Mouse (Mus musculus): Measurements from ENCODE around the gene Gm49405. TPM values are rescaled to one million over a fixed set of nuclear protein-coding genes. Genes with fewer than 3 reads are reported as not detected.

Gm49405 gene
- polyA plus RNA-seq, 1 experiment from 2014 or later, result 5.5 TPM

- Histone ChIP-seq H3K36me3 (no peaks in the 10 kb centered on the region), H3K27me3 (0 out of 2 replicates have a peak, but pooled peaks cover 5% of the 10 kb centered on the region), H3K4me1 (replicated peaks) (peaks cover 35% of the 10 kb centered on the region), H3K4me2 (no peak overlapping the region), H3K27ac (no peak overlapping the region), H3K4me3 (replicated peaks) (no peak overlapping the region), H3K9ac (replicated peaks) (no peak overlapping the region), H3K9me3 (no peaks in the 10 kb centered on the region; the same call in 1 of the 2 replicates)
- 88% methylated on average over 14 of the region's 14 CpGs for WGBS
- no peak for ATAC-seq (ENCODE audit: insufficient number of reproducible peaks, insufficient read depth, low FRiP score, low TSS enrichment, low read depth)
Measured at GRCm38 (mm10) chr19:3988066-3988465, 12.4 kb upstream of the Gm49405 start.

GRCm38 (mm10) chr19:3988750-3989149 is 11.7 kb upstream of the Gm49405 start:
- Histone ChIP-seq H3K4me2 (no peak overlapping the region), H3K4me3 (replicated peaks) (no peak overlapping the region), H3K27me3 (0 out of 2 replicates have a peak, but pooled peaks cover 8% of the 10 kb centered on the region), H3K4me1 (replicated peaks) (peaks cover 30% of the 10 kb centered on the region), H3K9me3 (no peaks in the 10 kb centered on the region; the same call in 1 of the 2 replicates), H3K9ac (replicated peaks) (no peak overlapping the region), H3K27ac (no peak overlapping the region), H3K36me3 (no peaks in the 10 kb centered on the region)
- 85% methylated on average over 4 of the region's 4 CpGs for WGBS
- ATAC-seq (ENCODE audit: insufficient number of reproducible peaks, insufficient read depth, low FRiP score, low TSS enrichment, low read depth), result no peak

- no peak overlapping the region for H3K9ac ChIP-seq (replicated peaks)
- H3K4me2 ChIP-seq, result no peak overlapping the region
- WGBS, result 28% methylated on average over 6 of the region's 6 CpGs
- no peak for ATAC-seq (ENCODE audit: insufficient number of reproducible peaks, insufficient read depth, low FRiP score, low TSS enrichment, low read depth)
- no peak overlapping the region for H3K4me3 ChIP-seq (replicated peaks)
- no peak overlapping the region for H3K27ac ChIP-seq
- H3K27me3 ChIP-seq, result 0 out of 2 replicates have a peak, but pooled peaks cover 8% of the 10 kb centered on the region
- peaks cover 15% of the 10 kb centered on the region for H3K4me1 ChIP-seq (replicated peaks)
- no peaks in the 10 kb centered on the region; the same call in 1 of the 2 replicates for H3K9me3 ChIP-seq
- no peaks in the 10 kb centered on the region for H3K36me3 ChIP-seq
Measured at GRCm38 (mm10) chr19:3990804-3991203, 9.6 kb upstream of the Gm49405 start.

DNA sequence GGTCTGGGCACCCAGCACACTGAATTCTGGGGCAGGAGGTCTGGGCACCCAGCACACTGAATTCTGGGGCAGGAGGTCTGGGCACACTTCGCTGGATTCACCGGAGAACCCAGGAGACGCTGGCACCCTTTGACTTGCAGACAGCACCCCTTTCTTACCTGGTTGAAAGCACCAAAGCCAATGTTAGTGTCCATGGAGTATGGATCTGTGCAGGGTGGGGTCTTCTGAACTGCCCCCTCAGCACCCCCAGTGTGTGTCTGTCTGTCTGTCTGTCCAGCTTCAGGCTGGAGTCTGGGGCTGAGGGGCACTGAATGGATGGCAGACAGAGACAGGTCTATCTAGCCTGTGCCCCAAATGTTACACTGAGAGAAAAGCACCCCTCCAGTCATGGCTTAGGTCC is 8.9 kb upstream of the Gm49405 start:
- H3K36me3 ChIP-seq, result no peaks in the 10 kb centered on the region

DNA sequence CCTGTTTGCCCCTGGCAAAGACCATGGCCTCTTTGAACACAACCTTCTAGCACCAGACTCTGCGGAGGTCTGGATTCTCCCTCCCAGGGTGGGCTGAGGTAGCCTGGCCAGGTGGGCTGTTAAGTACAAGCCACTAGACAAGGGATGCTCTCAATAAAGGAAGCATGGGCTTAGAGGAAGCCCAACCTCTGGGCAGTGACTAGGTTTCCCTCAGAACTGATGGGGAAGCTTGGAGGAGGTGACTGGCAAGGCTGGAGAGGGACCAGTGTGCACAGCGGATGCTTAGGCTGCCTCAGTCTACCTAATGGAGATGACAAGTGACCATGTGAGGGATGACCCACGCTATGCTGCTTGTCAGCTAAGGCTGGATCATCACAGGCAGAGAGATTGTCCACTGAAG is 8.5 kb upstream of the Gm49405 start:
- H3K36me3 ChIP-seq, result no peaks in the 10 kb centered on the region
- 85% methylated on average over 3 of the region's 3 CpGs for WGBS
- no peak overlapping the region for H3K27ac ChIP-seq
- peaks cover 7% of the 10 kb centered on the region for H3K4me1 ChIP-seq (replicated peaks)
- H3K4me3 ChIP-seq (replicated peaks), result no peak overlapping the region
- H3K9me3 ChIP-seq, result no peaks in the 10 kb centered on the region; the same call in 1 of the 2 replicates
- no peak for ATAC-seq (ENCODE audit: insufficient number of reproducible peaks, insufficient read depth, low FRiP score, low TSS enrichment, low read depth)
- H3K4me2 ChIP-seq, result no peak overlapping the region
- no peak overlapping the region for H3K9ac ChIP-seq (replicated peaks)
- 0 out of 2 replicates have a peak, but pooled peaks cover 8% of the 10 kb centered on the region for H3K27me3 ChIP-seq

More for the DNA sequence above, 8.9 kb upstream of the Gm49405 start:
- H3K27ac ChIP-seq, result no peak overlapping the region
- H3K27me3 ChIP-seq, result 0 out of 2 replicates have a peak, but pooled peaks cover 8% of the 10 kb centered on the region
- no peak overlapping the region for H3K9ac ChIP-seq (replicated peaks)
- WGBS, result 96% methylated on average over 3 of the region's 3 CpGs
- H3K4me1 ChIP-seq (replicated peaks), result peaks cover 11% of the 10 kb centered on the region
- H3K4me2 ChIP-seq, result no peak overlapping the region
- no peaks in the 10 kb centered on the region; the same call in 1 of the 2 replicates for H3K9me3 ChIP-seq
- ATAC-seq (ENCODE audit: insufficient number of reproducible peaks, insufficient read depth, low FRiP score, low TSS enrichment, low read depth), result no peak
- no peak overlapping the region for H3K4me3 ChIP-seq (replicated peaks)

GRCm38 (mm10) chr19:3992416-3992815 is 8.0 kb upstream of the Gm49405 start, which contains the start of gene Tbx10:
TSS of gene Tbx10 (plus strand) at chr19:3992752.
- H3K27me3 ChIP-seq, result 0 out of 2 replicates have a peak, but pooled peaks cover 8% of the 10 kb centered on the region
- H3K9me3 ChIP-seq, result no peaks in the 10 kb centered on the region; the same call in 1 of the 2 replicates
- WGBS, result 37% methylated on average over 5 of the region's 5 CpGs
- peaks cover 5% of the 10 kb centered on the region; the same call in 1 of the 2 replicates for H3K4me1 ChIP-seq (replicated peaks)
- no peak within 1 kb of the TSS for H3K4me2 ChIP-seq
- H3K4me3 ChIP-seq (replicated peaks), result no peak within 1 kb of the TSS
- no peak for ATAC-seq (ENCODE audit: insufficient number of reproducible peaks, insufficient read depth, low FRiP score, low TSS enrichment, low read depth)
- H3K27ac ChIP-seq, result no peak within 1 kb of the TSS
- no peaks in the 10 kb centered on the region for H3K36me3 ChIP-seq
- H3K9ac ChIP-seq (replicated peaks), result no peak within 1 kb of the TSS

DNA sequence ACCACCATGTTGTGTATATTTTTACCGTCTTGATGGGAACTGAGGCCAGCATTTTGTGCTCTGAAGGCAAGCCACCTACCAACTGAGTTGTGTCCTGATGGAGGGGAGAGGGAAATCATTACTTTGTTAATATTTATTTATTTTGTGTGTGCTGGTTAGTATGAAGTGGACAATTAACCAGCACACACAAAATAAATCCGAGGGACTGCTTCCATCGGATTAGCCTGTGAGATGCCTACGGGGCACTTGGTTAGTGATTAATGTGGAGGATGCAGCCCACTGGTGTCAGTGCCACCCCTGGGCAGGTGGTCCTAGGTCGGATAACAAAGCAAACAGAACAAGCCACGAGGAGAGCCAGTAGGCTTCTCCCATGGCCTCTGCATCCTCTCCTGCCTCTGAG is 5.5 kb upstream of the Gm49405 start:
- Histone ChIP-seq H3K9me3 (no peaks in the 10 kb centered on the region), H3K4me1 (replicated peaks) (peaks cover 9% of the 10 kb centered on the region), H3K27ac (no peak overlapping the region), H3K4me2 (no peak overlapping the region), H3K9ac (replicated peaks) (no peak overlapping the region), H3K36me3 (no peaks in the 10 kb centered on the region), H3K27me3 (0 out of 2 replicates have a peak, but pooled peaks cover 8% of the 10 kb centered on the region), H3K4me3 (replicated peaks) (no peak overlapping the region)
- no peak for ATAC-seq (ENCODE audit: insufficient number of reproducible peaks, insufficient read depth, low FRiP score, low TSS enrichment, low read depth)
- 65% methylated on average over 6 of the region's 6 CpGs for WGBS

- no peak overlapping the region for H3K4me3 ChIP-seq (replicated peaks)
- ATAC-seq (ENCODE audit: insufficient number of reproducible peaks, insufficient read depth, low FRiP score, low TSS enrichment, low read depth), result no peak
Measured at GRCm38 (mm10) chr19:3995505-3995904, 4.9 kb upstream of the Gm49405 start.

GRCm38 (mm10) chr19:3996106-3996505 is 4.3 kb upstream of the Gm49405 start:
- no peak overlapping the region for H3K4me3 ChIP-seq (replicated peaks)
- H3K4me1 ChIP-seq (replicated peaks), result peaks cover 13% of the 10 kb centered on the region
- no peak overlapping the region for H3K9ac ChIP-seq (replicated peaks)
- no peak overlapping the region for H3K27ac ChIP-seq
- no peaks in the 10 kb centered on the region for H3K36me3 ChIP-seq
- no peak for ATAC-seq (ENCODE audit: insufficient number of reproducible peaks, insufficient read depth, low FRiP score, low TSS enrichment, low read depth)
- 0 out of 2 replicates have a peak, but pooled peaks cover 3% of the 10 kb centered on the region for H3K27me3 ChIP-seq
- H3K4me2 ChIP-seq, result no peak overlapping the region
- WGBS, result 68% methylated on average over 7 of the region's 7 CpGs
- H3K9me3 ChIP-seq, result no peaks in the 10 kb centered on the region

More at GRCm38 (mm10) chr19:3995505-3995904, 4.9 kb upstream of the Gm49405 start:
- H3K9ac ChIP-seq (replicated peaks), result no peak overlapping the region
- WGBS, result 88% methylated on average over 3 of the region's 3 CpGs
- peaks cover 9% of the 10 kb centered on the region for H3K4me1 ChIP-seq (replicated peaks)
- no peak overlapping the region for H3K4me2 ChIP-seq
- H3K9me3 ChIP-seq, result no peaks in the 10 kb centered on the region
- no peaks in the 10 kb centered on the region for H3K36me3 ChIP-seq
- no peak overlapping the region for H3K27ac ChIP-seq
- 0 out of 2 replicates have a peak, but pooled peaks cover 8% of the 10 kb centered on the region for H3K27me3 ChIP-seq

GRCm38 (mm10) chr19:3996747-3997146 is 3.7 kb upstream of the Gm49405 start:
- H3K4me1 ChIP-seq (replicated peaks), result peaks cover 18% of the 10 kb centered on the region
- no peak overlapping the region for H3K4me3 ChIP-seq (replicated peaks)
- no peaks in the 10 kb centered on the region for H3K9me3 ChIP-seq
- no peak for ATAC-seq (ENCODE audit: insufficient number of reproducible peaks, insufficient read depth, low FRiP score, low TSS enrichment, low read depth)
- no peak overlapping the region for H3K9ac ChIP-seq (replicated peaks)
- 81% methylated on average over 8 of the region's 8 CpGs for WGBS
- H3K27me3 ChIP-seq, result 0 out of 2 replicates have a peak, but pooled peaks cover 3% of the 10 kb centered on the region
- H3K4me2 ChIP-seq, result no peak overlapping the region
- H3K36me3 ChIP-seq, result no peaks in the 10 kb centered on the region
- H3K27ac ChIP-seq, result no peak overlapping the region

- Histone ChIP-seq H3K27ac (no peak overlapping the region), H3K4me2 (no peak overlapping the region), H3K27me3 (0 out of 2 replicates have a peak, but pooled peaks cover 3% of the 10 kb centered on the region), H3K4me3 (replicated peaks) (no peak overlapping the region), H3K9ac (replicated peaks) (no peak overlapping the region), H3K4me1 (replicated peaks) (peaks cover 18% of the 10 kb centered on the region), H3K36me3 (no peaks in the 10 kb centered on the region), H3K9me3 (no peaks in the 10 kb centered on the region)
- WGBS, result 62% methylated on average over 8 of the region's 8 CpGs
- ATAC-seq (ENCODE audit: insufficient number of reproducible peaks, insufficient read depth, low FRiP score, low TSS enrichment, low read depth), result no peak
Measured at GRCm38 (mm10) chr19:3997231-3997630, 3.2 kb upstream of the Gm49405 start.

DNA sequence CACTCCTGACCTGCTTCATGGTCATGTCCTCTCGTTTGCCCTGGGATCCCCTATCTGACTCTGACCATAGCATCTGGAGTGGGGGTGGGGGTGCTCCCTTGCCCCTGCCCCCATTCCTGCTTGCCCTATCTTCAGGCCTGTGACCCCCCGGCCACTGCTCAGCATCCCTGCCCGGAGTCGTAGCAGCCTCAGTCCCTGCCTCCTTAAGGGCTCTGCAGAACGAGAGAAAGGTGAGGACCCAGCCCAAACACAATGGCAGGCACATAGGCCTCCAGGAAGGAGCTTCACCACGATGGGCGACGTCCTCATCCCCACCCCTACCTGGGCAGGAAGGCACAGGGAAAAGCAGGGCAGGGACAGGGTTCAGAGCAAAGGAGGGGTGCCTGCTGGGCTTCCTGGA is 2.1 kb upstream of the Gm49405 start:
- WGBS, result 74% methylated on average over 8 of the region's 8 CpGs
- peaks cover 18% of the 10 kb centered on the region for H3K4me1 ChIP-seq (replicated peaks)
- 0 out of 2 replicates have a peak overlapping the region, but pooled peaks have one; percentile 23 for H3K9ac ChIP-seq (replicated peaks)

More for the DNA sequence above, 2.1 kb upstream of the Gm49405 start:
- no peak overlapping the region for H3K27ac ChIP-seq
- no peak for ATAC-seq (ENCODE audit: insufficient number of reproducible peaks, insufficient read depth, low FRiP score, low TSS enrichment, low read depth)
- no peaks in the 10 kb centered on the region for H3K9me3 ChIP-seq
- H3K27me3 ChIP-seq, result 0 out of 2 replicates have a peak, but pooled peaks cover 3% of the 10 kb centered on the region
- no peaks in the 10 kb centered on the region for H3K36me3 ChIP-seq
- no peak overlapping the region for H3K4me2 ChIP-seq
- no peak overlapping the region for H3K4me3 ChIP-seq (replicated peaks)
